Mouse (Mus musculus): ENCODE data around the gene Usp46. TPM values are rescaled to one million over a fixed set of nuclear protein-coding genes. Genes with fewer than 3 reads are reported as not detected.
A peak's percentile ranks its signal among the peaks of the same experiment; 100 is the strongest.

Usp46 gene
- polyA plus RNA-seq, 1 experiment from 2014 or later = 16.5 TPM

DNA sequence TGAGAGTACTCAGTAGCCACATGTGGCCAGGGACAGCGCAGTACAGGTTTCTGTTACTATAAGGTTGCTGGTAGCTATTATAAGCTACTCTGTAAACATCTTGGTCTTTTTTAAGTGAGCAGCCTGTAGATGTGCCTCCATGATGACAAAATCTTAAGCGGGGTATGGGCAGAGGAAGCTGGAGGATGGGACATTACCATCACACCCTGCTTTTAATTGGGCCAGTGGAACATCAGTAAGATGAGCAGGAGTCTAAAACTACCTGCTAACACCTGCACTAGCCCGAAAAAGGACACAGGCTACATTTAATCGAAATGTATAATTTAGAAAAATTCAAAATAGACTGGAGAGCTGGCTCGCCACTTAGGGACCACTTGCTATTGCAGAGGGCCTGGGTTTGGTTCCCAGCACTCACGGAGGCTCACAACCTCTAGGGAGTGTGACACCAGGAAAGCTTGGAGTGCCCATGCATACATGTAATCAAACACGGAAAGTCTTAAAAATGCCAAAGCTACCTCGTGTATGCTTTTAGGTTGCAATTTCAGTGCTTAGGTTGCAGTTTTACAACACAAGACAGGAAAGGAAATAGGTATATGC is 26.7 kb upstream of the Usp46 start:
- H3K9ac ChIP-seq (ENCODE audit: low read depth, low read length) = no peak overlapping the region
- H3K9me3 ChIP-seq (ENCODE audit: control insufficient read depth, low read length) = peaks cover 3% of the 10 kb centered on the region; the same call in 1 of the 2 replicates
- H3K4me1 ChIP-seq (ENCODE audit: control insufficient read depth, insufficient read depth, low read length) = peaks cover 11% of the 10 kb centered on the region
- no peaks in the 10 kb centered on the region for H3K27me3 ChIP-seq (replicated peaks; ENCODE audit: control insufficient read depth, insufficient read depth, low read length)
- no peak overlapping the region for H3K27ac ChIP-seq (ENCODE audit: low read length)
- H3K4me3 ChIP-seq (ENCODE audit: low read length) = peak overlapping the region; percentile 88
- WGBS = 92% methylated on average over 8 of the region's 8 CpGs
- H3K4me2 ChIP-seq (ENCODE audit: low read depth, low read length) = peak overlapping the region; percentile 66
- H3K36me3 ChIP-seq (ENCODE audit: control insufficient read depth, insufficient read depth, low read length) = peaks cover 6% of the 10 kb centered on the region; the same call in 1 of the 2 replicates
- no peak for ATAC-seq

DNA sequence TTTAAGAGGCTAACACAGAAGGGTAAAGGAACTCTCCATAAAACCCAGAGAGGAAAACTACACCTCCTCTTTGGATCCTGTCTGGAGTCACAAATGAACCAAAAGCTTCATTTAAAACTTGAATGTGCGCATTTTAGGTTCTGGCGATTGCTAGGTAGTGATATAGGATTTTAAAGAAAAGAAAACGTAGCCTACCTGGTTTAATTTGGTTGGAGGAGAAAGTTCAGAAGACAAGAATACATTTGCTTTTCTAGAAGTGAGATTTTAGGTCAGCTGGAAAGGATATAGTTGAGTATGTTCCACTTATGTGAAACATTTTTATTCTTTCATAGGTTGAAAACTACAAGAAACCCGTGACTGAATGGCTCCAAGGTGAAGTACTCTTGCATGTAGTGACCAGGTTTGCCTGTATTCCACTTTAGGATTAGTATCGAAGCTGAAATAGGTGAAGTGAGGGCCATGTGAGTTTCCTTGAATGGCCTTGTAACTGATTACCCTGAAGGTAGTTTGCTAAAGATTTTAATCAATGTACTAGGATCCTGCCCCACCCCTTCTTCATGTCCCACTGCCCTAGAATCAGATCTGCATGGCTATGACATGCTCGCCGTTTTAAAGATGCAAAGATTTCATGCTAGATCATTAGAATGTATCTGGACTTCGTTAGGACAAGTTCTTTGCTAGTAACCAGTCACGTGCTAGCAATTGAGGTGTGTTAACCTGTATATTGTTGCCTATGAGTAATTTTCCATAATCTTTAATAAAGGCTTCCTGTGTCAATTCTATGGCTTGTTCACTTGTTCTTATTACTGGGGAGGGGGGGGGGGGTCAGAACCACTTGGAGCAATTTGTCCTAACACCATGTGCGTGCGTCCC is 25.6 kb upstream of the Usp46 start:
- peak overlapping the region; percentile 88 for H3K4me3 ChIP-seq (ENCODE audit: low read length)
- H3K36me3 ChIP-seq (ENCODE audit: control insufficient read depth, insufficient read depth, low read length) = peaks cover 6% of the 10 kb centered on the region; the same call in 1 of the 2 replicates
- H3K4me1 ChIP-seq (ENCODE audit: control insufficient read depth, insufficient read depth, low read length) = peaks cover 11% of the 10 kb centered on the region
- H3K27me3 ChIP-seq (replicated peaks; ENCODE audit: control insufficient read depth, insufficient read depth, low read length) = no peaks in the 10 kb centered on the region
- H3K9ac ChIP-seq (ENCODE audit: low read depth, low read length) = peak overlapping the region; percentile 97
- H3K27ac ChIP-seq (ENCODE audit: low read length) = peak overlapping the region; percentile 90
- WGBS = 20% methylated on average over 11 of the region's 11 CpGs
- H3K9me3 ChIP-seq (ENCODE audit: control insufficient read depth, low read length) = peaks cover 3% of the 10 kb centered on the region; the same call in 1 of the 2 replicates
- peak overlapping the region; percentile 66 for H3K4me2 ChIP-seq (ENCODE audit: low read depth, low read length)
- no peak for ATAC-seq

DNA sequence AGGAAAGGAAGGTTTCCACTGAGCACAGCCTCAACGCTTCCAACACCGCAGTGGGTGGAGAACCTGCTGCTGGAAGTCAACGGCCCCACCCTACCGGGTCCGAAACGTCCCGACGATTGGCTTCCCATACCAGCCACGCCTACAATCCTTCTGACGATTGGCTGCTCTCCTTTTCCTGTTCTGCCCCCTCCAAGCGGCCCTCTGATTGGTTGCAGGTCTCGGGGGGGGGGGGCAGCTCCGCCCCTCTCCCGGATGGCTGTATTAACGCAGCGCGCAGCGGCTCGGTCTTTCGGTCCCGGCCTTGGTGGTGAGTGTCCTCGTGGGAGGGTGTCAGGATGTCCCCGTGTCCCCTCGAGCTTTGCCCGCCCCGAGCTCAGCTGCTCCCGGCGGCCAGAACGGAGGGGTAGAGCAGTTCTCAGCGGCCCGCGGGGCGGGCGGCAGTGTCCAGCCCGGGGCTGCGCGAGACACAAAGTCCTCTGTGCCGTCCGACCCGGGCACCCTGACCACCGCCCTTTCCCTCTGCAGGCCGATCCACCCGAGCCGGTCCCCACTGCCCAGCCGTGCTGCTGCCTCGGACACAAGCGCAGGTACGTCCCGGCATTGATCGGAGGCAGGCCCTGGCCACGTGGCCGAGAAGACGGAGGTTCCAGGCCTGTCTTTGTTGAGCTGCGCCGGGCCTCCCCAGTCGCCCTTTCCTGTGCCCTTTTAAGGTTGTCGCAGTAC is 24.8 kb upstream of the Usp46 start:
- ATAC-seq = peak; percentile 99
- Histone ChIP-seq H3K4me2 (ENCODE audit: low read depth, low read length) (peak overlapping the region; percentile 66), H3K9ac (ENCODE audit: low read depth, low read length) (peak overlapping the region; percentile 97), H3K4me1 (ENCODE audit: control insufficient read depth, insufficient read depth, low read length) (peaks cover 7% of the 10 kb centered on the region; the same call in 1 of the 2 replicates), H3K9me3 (ENCODE audit: control insufficient read depth, low read length) (peaks cover 3% of the 10 kb centered on the region; the same call in 1 of the 2 replicates), H3K36me3 (ENCODE audit: control insufficient read depth, insufficient read depth, low read length) (peaks cover 6% of the 10 kb centered on the region; the same call in 1 of the 2 replicates), H3K27ac (ENCODE audit: low read length) (peak overlapping the region; percentile 90), H3K27me3 (replicated peaks; ENCODE audit: control insufficient read depth, insufficient read depth, low read length) (no peaks in the 10 kb centered on the region), H3K4me3 (ENCODE audit: low read length) (peak overlapping the region; percentile 88)
- under 1% methylated on average over 57 of the region's 57 CpGs for WGBS

GRCm38 (mm10) chr5:74092481-74092832 is 24.2 kb upstream of the Usp46 start:
- H3K27ac ChIP-seq (ENCODE audit: low read length) = peak overlapping the region; percentile 42; the same call in 1 of the 2 replicates

GRCm38 (mm10) chr5:74089643-74090042 is 21.4 kb upstream of the Usp46 start:
- H3K4me3 ChIP-seq (ENCODE audit: low read length) = no peak overlapping the region
- peaks cover 5% of the 10 kb centered on the region; the same call in 1 of the 2 replicates for H3K4me1 ChIP-seq (ENCODE audit: control insufficient read depth, insufficient read depth, low read length)
- H3K9ac ChIP-seq (ENCODE audit: low read depth, low read length) = no peak overlapping the region
- no peaks in the 10 kb centered on the region for H3K27me3 ChIP-seq (replicated peaks; ENCODE audit: control insufficient read depth, insufficient read depth, low read length)
- WGBS = 68% methylated on average over 3 of the region's 3 CpGs
- no peak overlapping the region for H3K27ac ChIP-seq (ENCODE audit: low read length)
- H3K9me3 ChIP-seq (ENCODE audit: control insufficient read depth, low read length) = peaks cover 3% of the 10 kb centered on the region; the same call in 1 of the 2 replicates
- no peak overlapping the region for H3K4me2 ChIP-seq (ENCODE audit: low read depth, low read length)
- H3K36me3 ChIP-seq (ENCODE audit: control insufficient read depth, insufficient read depth, low read length) = peaks cover under 1% of the 10 kb centered on the region; the same call in 1 of the 2 replicates
- ATAC-seq = no peak

More at GRCm38 (mm10) chr5:74092481-74092832, 24.2 kb upstream of the Usp46 start:
- H3K4me3 ChIP-seq (ENCODE audit: low read length) = peak overlapping the region; percentile 88
- H3K4me2 ChIP-seq (ENCODE audit: low read depth, low read length) = peak overlapping the region; percentile 47
- H3K27me3 ChIP-seq (replicated peaks; ENCODE audit: control insufficient read depth, insufficient read depth, low read length) = no peaks in the 10 kb centered on the region
- H3K4me1 ChIP-seq (ENCODE audit: control insufficient read depth, insufficient read depth, low read length) = peaks cover 7% of the 10 kb centered on the region; the same call in 1 of the 2 replicates
- H3K9ac ChIP-seq (ENCODE audit: low read depth, low read length) = no peak overlapping the region
- 43% methylated on average over 4 of the region's 4 CpGs for WGBS
- H3K9me3 ChIP-seq (ENCODE audit: control insufficient read depth, low read length) = peaks cover 3% of the 10 kb centered on the region; the same call in 1 of the 2 replicates
- H3K36me3 ChIP-seq (ENCODE audit: control insufficient read depth, insufficient read depth, low read length) = peaks cover 6% of the 10 kb centered on the region; the same call in 1 of the 2 replicates
- peak; percentile 21; the same call in 1 of the 2 replicates for ATAC-seq

DNA sequence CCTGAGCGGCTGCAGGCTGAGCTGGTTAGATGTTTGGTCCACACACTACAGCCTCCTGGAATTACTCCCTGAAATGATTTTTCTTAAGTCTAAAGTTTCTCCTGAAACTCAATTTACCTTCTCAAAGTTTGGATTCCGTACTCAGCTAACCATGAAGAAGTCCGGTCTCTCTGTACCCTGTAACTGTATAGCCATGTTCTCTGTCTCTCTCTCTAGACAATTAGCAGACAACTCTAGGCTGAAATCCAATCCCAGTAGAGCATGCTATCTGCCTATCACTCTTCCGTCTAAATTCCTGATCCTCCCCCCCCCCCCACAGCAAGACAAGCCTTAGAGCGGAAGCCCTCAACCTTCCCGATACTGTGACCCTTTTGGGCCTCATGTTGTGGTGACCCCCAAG is 13.5 kb upstream of the Usp46 start:
- 93% methylated on average over 6 of the region's 6 CpGs for WGBS

DNA sequence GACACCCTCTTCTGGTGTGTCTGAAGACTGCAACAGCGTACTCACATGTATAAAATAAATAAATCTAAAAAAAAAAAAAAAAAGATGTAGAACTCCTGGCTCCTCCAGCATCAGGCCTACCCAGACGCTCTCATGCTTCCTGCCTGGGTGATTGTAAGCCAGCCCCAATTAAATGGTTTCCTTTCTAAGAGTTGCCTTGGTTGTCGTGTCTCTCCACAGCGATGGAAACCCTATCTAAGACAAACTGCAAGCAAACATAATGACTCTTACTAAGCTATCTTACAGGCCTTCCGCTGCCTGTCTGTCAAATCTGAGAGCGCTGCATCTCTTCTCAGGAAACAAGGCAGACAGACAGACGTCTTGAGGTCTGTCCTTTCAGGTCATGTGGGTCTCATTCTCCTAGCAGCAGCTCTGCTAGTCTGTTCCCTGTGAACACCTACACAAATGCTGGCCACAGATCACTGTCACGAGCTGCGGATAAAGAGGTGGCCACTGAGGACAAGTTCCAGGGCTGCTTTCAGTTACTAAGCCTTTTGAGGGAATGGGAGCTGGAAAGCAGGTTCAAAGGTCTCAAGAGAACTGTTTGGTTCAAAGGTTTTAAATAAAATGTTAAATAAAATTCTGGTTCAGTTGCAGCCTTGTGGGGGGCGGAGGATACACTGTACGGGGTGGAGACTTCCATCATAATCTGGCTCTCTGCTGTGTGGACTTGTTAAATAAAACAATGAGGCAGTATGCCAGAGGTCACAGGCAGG is 10.8 kb upstream of the Usp46 start:
- 0 out of 2 replicates have a peak overlapping the region, but pooled peaks have one; percentile 2 for H3K27ac ChIP-seq (ENCODE audit: low read length)
- H3K36me3 ChIP-seq (ENCODE audit: control insufficient read depth, insufficient read depth, low read length) = no peaks in the 10 kb centered on the region
- ATAC-seq = peak; percentile 42
- H3K9me3 ChIP-seq (ENCODE audit: control insufficient read depth, low read length) = no peaks in the 10 kb centered on the region
- WGBS = 78% methylated on average over 11 of the region's 11 CpGs
- H3K4me3 ChIP-seq (ENCODE audit: low read length) = no peak overlapping the region
- peaks cover 7% of the 10 kb centered on the region; the same call in 1 of the 2 replicates for H3K4me1 ChIP-seq (ENCODE audit: control insufficient read depth, insufficient read depth, low read length)
- H3K4me2 ChIP-seq (ENCODE audit: low read depth, low read length) = no peak overlapping the region
- H3K27me3 ChIP-seq (replicated peaks; ENCODE audit: control insufficient read depth, insufficient read depth, low read length) = no peaks in the 10 kb centered on the region
- H3K9ac ChIP-seq (ENCODE audit: low read depth, low read length) = no peak overlapping the region

More for the DNA sequence above, 13.5 kb upstream of the Usp46 start:
- H3K27me3 ChIP-seq (replicated peaks; ENCODE audit: control insufficient read depth, insufficient read depth, low read length) = no peaks in the 10 kb centered on the region
- H3K9me3 ChIP-seq (ENCODE audit: control insufficient read depth, low read length) = no peaks in the 10 kb centered on the region
- no peaks in the 10 kb centered on the region for H3K36me3 ChIP-seq (ENCODE audit: control insufficient read depth, insufficient read depth, low read length)
- no peak for ATAC-seq
- no peak overlapping the region for H3K4me3 ChIP-seq (ENCODE audit: low read length)
- H3K4me1 ChIP-seq (ENCODE audit: control insufficient read depth, insufficient read depth, low read length) = peaks cover 7% of the 10 kb centered on the region; the same call in 1 of the 2 replicates
- no peak overlapping the region for H3K27ac ChIP-seq (ENCODE audit: low read length)
- no peak overlapping the region for H3K9ac ChIP-seq (ENCODE audit: low read depth, low read length)
- no peak overlapping the region for H3K4me2 ChIP-seq (ENCODE audit: low read depth, low read length)

- no peak overlapping the region for H3K27ac ChIP-seq (ENCODE audit: low read length)
- H3K36me3 ChIP-seq (ENCODE audit: control insufficient read depth, insufficient read depth, low read length) = no peaks in the 10 kb centered on the region
- H3K4me3 ChIP-seq (ENCODE audit: low read length) = no peak overlapping the region
- H3K4me2 ChIP-seq (ENCODE audit: low read depth, low read length) = no peak overlapping the region
- no peaks in the 10 kb centered on the region for H3K27me3 ChIP-seq (replicated peaks; ENCODE audit: control insufficient read depth, insufficient read depth, low read length)
- H3K9ac ChIP-seq (ENCODE audit: low read depth, low read length) = no peak overlapping the region
- peak; percentile 81 for ATAC-seq
- no peaks in the 10 kb centered on the region for H3K9me3 ChIP-seq (ENCODE audit: control insufficient read depth, low read length)
- H3K4me1 ChIP-seq (ENCODE audit: control insufficient read depth, insufficient read depth, low read length) = peaks cover 7% of the 10 kb centered on the region; the same call in 1 of the 2 replicates
- WGBS = 87% methylated on average over 1 of the region's 1 CpGs
These were observed 10.2 kb upstream of the Usp46 start for GRCm38 (mm10) chr5:74078400-74078799.

All from intestine, embryonic 16.5 days (tissue).